Mouse (Mus musculus): ENCODE measurements around the gene L1cam.

L1cam gene

GRCm38 (mm10) chrX:73877014-73877413 is 18.9 kb downstream of the L1cam start:
- DNase-seq (ENCODE audit: low read depth) = no peak

- no peak for DNase-seq (ENCODE audit: low read depth)
Measured at GRCm38 (mm10) chrX:73875881-73876280, 20.0 kb downstream of the L1cam start.

- no peak for DNase-seq (ENCODE audit: low read depth)
Measured at GRCm38 (mm10) chrX:73871956-73872355, 23.9 kb downstream of the L1cam start.

GRCm38 (mm10) chrX:73871474-73871873 is 24.4 kb downstream of the L1cam start:
- DNase-seq (ENCODE audit: low read depth) = no peak

- DNase-seq (ENCODE audit: low read depth) = peak; percentile 34
Measured at GRCm38 (mm10) chrX:73869334-73869733, 26.6 kb downstream of the L1cam start.

- DNase-seq (ENCODE audit: low read depth) = peak; percentile 27
Measured at GRCm38 (mm10) chrX:73867852-73868251, 28.1 kb downstream of the L1cam start.

GRCm38 (mm10) chrX:73867256-73867655 is 28.6 kb downstream of the L1cam start:
- no peak for DNase-seq (ENCODE audit: low read depth)

GRCm38 (mm10) chrX:73864692-73865091 is 31.2 kb downstream of the L1cam start:
- DNase-seq (ENCODE audit: low read depth) = no peak

GRCm38 (mm10) chrX:73855087-73855408 is 40.9 kb downstream of the L1cam start:
- DNase-seq (ENCODE audit: low read depth) = no peak

- DNase-seq (ENCODE audit: low read depth) = no peak
Measured at GRCm38 (mm10) chrX:73854326-73855086, 41.4 kb downstream of the L1cam start.

GRCm38 (mm10) chrX:73836691-73837090 is 59.2 kb downstream of the L1cam start:
- no peak for DNase-seq (ENCODE audit: low read depth)

- no peak for DNase-seq (ENCODE audit: low read depth)
Measured at GRCm38 (mm10) chrX:73835731-73836130, 60.2 kb downstream of the L1cam start.

GRCm38 (mm10) chrX:73824185-73825151 is 71.4 kb downstream of the L1cam start, which contains the start of gene Pdzd4:
Pdzd4 (minus strand) TSS chrX:73824969.
- no peak for DNase-seq (ENCODE audit: low read depth)

- DNase-seq (ENCODE audit: low read depth) = no peak
Measured at GRCm38 (mm10) chrX:73823747-73824146, 72.2 kb downstream of the L1cam start.

- DNase-seq (ENCODE audit: low read depth) = no peak
Measured at GRCm38 (mm10) chrX:73816596-73817314, 79.2 kb downstream of the L1cam start.

GRCm38 (mm10) chrX:73815072-73815471 is 80.8 kb downstream of the L1cam start:
- no peak for DNase-seq (ENCODE audit: low read depth)

- no peak for DNase-seq (ENCODE audit: low read depth)
Measured at GRCm38 (mm10) chrX:73805814-73806213, 90.1 kb downstream of the L1cam start.

Measured in c-Kit-positive CD71-positive TER-119-negative erythroid progenitor cells, embryonic 14.5 days (primary cell).